Mouse (Mus musculus) forebrain, embryonic 11.5 days (tissue): ENCODE results near the gene Larp1. TPM values are rescaled to one million over a fixed set of nuclear protein-coding genes. Genes with fewer than 3 reads are reported as not detected.
A peak's percentile ranks its signal among the peaks of the same experiment; 100 is the strongest.

Experiments used
- ATAC-seq: fragments of 200-750 bp; cut with Nextera tagmentation; replicated peaks from 2 replicates; pipeline ENCODE4 v1.8.0; 2017; ENCODE audit warnings: moderate TSS enrichment; ENCODE audit not compliant: low FRiP score
- DNase-seq: peaks from one replicate; pipeline ENCODE4 v3.0.0-alpha.2; 2017; ENCODE audit warnings: low spot score
- H3K27ac ChIP-seq: fragments of 300-500 bp; sonication (generic); 2 replicates; pipeline ENCODE4 v1.5.1; 2014; ENCODE audit warnings: low read depth, low read length
- H3K27me3 ChIP-seq: fragments of 300-500 bp; sonication (generic); 2 replicates; pipeline ENCODE4 v1.6.1; 2014; ENCODE audit warnings: mild to moderate bottlenecking, low read length, mixed read lengths; ENCODE audit not compliant: control insufficient read depth, insufficient read depth
- H3K36me3 ChIP-seq: fragments of 300-500 bp; sonication (generic); 2 replicates; pipeline ENCODE4 v1.6.1; 2014; ENCODE audit warnings: mild to moderate bottlenecking, low read length, moderate library complexity, mixed read lengths; ENCODE audit not compliant: control insufficient read depth, insufficient read depth
- H3K4me1 ChIP-seq: fragments of 300-500 bp; sonication (generic); replicated peaks from 2 replicates; pipeline ENCODE4 v1.6.1; 2014; ENCODE audit warnings: low read length, mixed read lengths; ENCODE audit not compliant: control insufficient read depth, insufficient read depth
- H3K4me2 ChIP-seq: fragments of 300-500 bp; sonication (generic); 2 replicates; pipeline ENCODE4 v1.6.1; 2014; ENCODE audit warnings: low read depth, mild to moderate bottlenecking, low read length, moderate library complexity, mixed read lengths; ENCODE audit not compliant: severe bottlenecking
- H3K4me3 ChIP-seq: fragments of 300-500 bp; sonication (generic); 2 replicates; pipeline ENCODE4 v1.5.1; 2014; ENCODE audit warnings: low read depth, low read length
- H3K9ac ChIP-seq: fragments of 300-500 bp; sonication (generic); 2 replicates; pipeline ENCODE4 v1.6.1; 2014; ENCODE audit warnings: low read length
- H3K9me3 ChIP-seq: fragments of 300-500 bp; sonication (generic); 2 replicates; pipeline ENCODE4 v1.6.1; 2016; ENCODE audit warnings: low read length, mixed read lengths; ENCODE audit not compliant: control insufficient read depth
- WGBS: fragments of 180-500 bp; shearing (Covaris S2); extraction: QIAGEN DNeasy Blood & Tissue Kit; methylation state at CpG from one replicate; pipeline ENCODE4 v1.1.7; 2014; 5-methylcytosine and 5-hydroxymethylcytosine counted together
- polyA plus RNA-seq: library from polyadenylated mRNA; unstranded; fragments of >200 nt; fragmentation: Nextera tagmentation; extraction: Ambion mirVana; gene quantifications from 2 replicates; pipeline ENCODE4 v1.2.1, GENCODE M21; 2014

Gene Larp1
- polyA plus RNA-seq, 1 experiment from 2014 or later = 20.5 TPM

- no peaks in the 10 kb centered on the region for H3K9me3 ChIP-seq
- no peak overlapping the region for H3K4me2 ChIP-seq
- H3K27me3 ChIP-seq = no peaks in the 10 kb centered on the region
- no peak overlapping the region for H3K27ac ChIP-seq
- no peak overlapping the region for H3K9ac ChIP-seq
- ATAC-seq (no peak), DNase-seq (no peak)
- WGBS = 96% methylated on average over 6 of the region's 6 CpGs
- H3K4me3 ChIP-seq = no peak overlapping the region
- no peaks in the 10 kb centered on the region for H3K4me1 ChIP-seq
- no peaks in the 10 kb centered on the region for H3K36me3 ChIP-seq
These were observed 22.4 kb upstream of the Larp1 start for GRCm38 (mm10) chr11:57986456-57986855.

- no peaks in the 10 kb centered on the region for H3K27me3 ChIP-seq
- no peak overlapping the region for H3K4me2 ChIP-seq
- H3K9ac ChIP-seq = no peak overlapping the region
- no peaks in the 10 kb centered on the region for H3K36me3 ChIP-seq
- WGBS = 93% methylated on average over 7 of the region's 7 CpGs
- no peaks in the 10 kb centered on the region for H3K9me3 ChIP-seq
- DNase-seq (no peak), ATAC-seq (no peak)
- H3K4me3 ChIP-seq = no peak overlapping the region
- H3K4me1 ChIP-seq = no peaks in the 10 kb centered on the region
- no peak overlapping the region for H3K27ac ChIP-seq
These were observed 22.0 kb upstream of the Larp1 start for GRCm38 (mm10) chr11:57986861-57987260.

DNA sequence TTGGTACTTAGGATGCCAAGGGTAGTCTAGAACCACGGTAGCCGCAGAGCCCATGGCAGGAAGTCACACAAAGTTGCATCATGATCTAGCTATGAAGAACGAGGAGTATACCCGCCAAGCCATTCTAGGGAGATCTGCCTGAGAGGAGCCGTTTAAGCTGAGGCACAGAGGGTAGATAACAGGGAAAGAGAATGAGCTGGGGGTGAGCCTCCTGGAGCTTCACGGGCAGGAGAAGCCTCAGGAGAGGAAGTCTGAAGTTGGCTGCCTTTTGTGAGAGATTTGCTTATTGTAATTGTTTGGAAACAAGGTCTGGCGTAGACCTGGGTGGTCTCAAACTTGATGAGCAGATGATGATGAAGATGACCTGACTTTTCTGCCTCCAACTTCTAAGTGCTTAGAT is 10.7 kb upstream of the Larp1 start:
- no peak overlapping the region for H3K4me3 ChIP-seq
- no peak overlapping the region for H3K4me2 ChIP-seq
- ATAC-seq (no peak), DNase-seq (no peak)
- H3K27me3 ChIP-seq = no peaks in the 10 kb centered on the region
- no peaks in the 10 kb centered on the region for H3K9me3 ChIP-seq
- no peaks in the 10 kb centered on the region for H3K36me3 ChIP-seq
- 85% methylated on average over 7 of the region's 7 CpGs for WGBS
- H3K9ac ChIP-seq = no peak overlapping the region
- H3K4me1 ChIP-seq = 0 out of 2 replicates have a peak, but pooled peaks cover 1% of the 10 kb centered on the region
- H3K27ac ChIP-seq = no peak overlapping the region

DNA sequence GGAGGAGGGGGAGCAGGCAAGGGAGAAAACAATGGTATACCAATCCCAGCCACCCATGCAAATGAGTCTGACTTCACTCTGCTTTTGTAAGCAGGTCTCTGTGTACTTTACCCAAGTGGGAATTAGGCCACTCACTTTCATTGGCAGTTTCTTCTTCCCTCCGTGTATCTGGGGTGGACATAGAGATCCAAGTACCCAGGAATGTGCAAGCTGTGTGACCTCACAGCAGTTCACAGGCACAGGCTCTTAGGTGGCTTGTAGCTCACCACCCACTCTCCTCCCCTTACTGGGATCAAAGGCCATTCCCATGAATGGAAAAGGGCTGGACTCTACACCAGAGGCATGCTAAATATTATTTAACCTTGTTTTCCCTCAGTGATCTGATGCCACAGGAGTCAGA is 10.0 kb upstream of the Larp1 start:
- Histone ChIP-seq H3K9me3 (no peaks in the 10 kb centered on the region), H3K9ac (no peak overlapping the region), H3K27ac (no peak overlapping the region), H3K4me2 (no peak overlapping the region), H3K4me3 (no peak overlapping the region), H3K36me3 (no peaks in the 10 kb centered on the region), H3K4me1 (0 out of 2 replicates have a peak, but pooled peaks cover 1% of the 10 kb centered on the region), H3K27me3 (no peaks in the 10 kb centered on the region)
- WGBS = 7% methylated on average over 1 of the region's 1 CpGs
- DNase-seq (no peak), ATAC-seq (no peak)

GRCm38 (mm10) chr11:58003126-58003525 is 5.7 kb upstream of the Larp1 start:
- DNase-seq (no peak), ATAC-seq (no peak)
- Histone ChIP-seq H3K4me3 (no peak overlapping the region), H3K4me2 (no peak overlapping the region), H3K9ac (no peak overlapping the region), H3K9me3 (no peaks in the 10 kb centered on the region), H3K27ac (no peak overlapping the region), H3K27me3 (no peaks in the 10 kb centered on the region), H3K36me3 (no peaks in the 10 kb centered on the region), H3K4me1 (peaks cover 5% of the 10 kb centered on the region; the same call in 1 of the 2 replicates)
- 87% methylated on average over 8 of the region's 8 CpGs for WGBS

DNA sequence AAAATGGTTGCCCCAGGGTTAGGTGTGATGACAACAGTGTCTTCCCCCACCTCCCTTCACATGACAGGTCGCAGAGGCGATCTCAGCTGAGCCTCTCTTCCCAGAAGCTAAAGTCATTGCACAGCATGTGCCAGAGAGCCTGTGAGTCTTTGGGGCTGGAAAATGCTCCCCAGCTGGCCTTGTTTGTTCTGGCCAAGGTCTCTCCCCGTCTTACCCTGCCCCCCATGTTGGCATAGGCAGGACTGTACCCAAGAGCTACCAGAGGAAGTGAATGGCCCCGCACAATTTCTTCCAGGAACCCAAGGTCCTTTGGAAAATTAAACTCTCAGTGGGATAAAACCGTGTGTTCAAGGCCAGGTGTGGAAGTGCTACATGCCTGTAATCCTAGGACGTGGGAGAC is 5.1 kb upstream of the Larp1 start:
- ATAC-seq (no peak), DNase-seq (no peak)
- no peaks in the 10 kb centered on the region for H3K27me3 ChIP-seq
- H3K27ac ChIP-seq = no peak overlapping the region
- H3K9ac ChIP-seq = no peak overlapping the region
- H3K36me3 ChIP-seq = no peaks in the 10 kb centered on the region
- no peaks in the 10 kb centered on the region for H3K9me3 ChIP-seq
- 80% methylated on average over 6 of the region's 6 CpGs for WGBS
- H3K4me2 ChIP-seq = no peak overlapping the region
- peaks cover 7% of the 10 kb centered on the region; the same call in 1 of the 2 replicates for H3K4me1 ChIP-seq
- H3K4me3 ChIP-seq = no peak overlapping the region

DNA sequence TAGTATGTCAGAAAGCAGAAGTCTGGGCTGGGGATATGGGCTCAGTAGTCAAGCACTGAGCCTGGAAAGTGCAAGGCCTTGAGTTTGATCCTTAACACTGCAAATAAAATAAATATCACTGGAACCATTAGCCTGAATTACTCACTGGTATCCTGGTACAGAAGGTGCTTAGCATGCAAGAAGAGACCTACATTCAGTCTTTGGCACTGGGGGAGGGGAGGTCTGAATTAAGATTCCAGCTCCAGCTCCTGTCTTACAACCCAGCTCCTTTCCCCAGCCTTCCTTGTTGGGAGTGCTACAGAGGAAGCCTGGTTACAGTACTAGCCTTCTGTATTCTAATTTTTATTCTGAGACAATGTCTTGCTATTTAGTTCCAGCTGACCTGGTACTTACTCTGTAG is 3.8 kb upstream of the Larp1 start:
- no peaks in the 10 kb centered on the region for H3K27me3 ChIP-seq
- H3K4me1 ChIP-seq = peaks cover 5% of the 10 kb centered on the region; the same call in 1 of the 2 replicates
- H3K4me3 ChIP-seq = no peak overlapping the region
- H3K4me2 ChIP-seq = no peak overlapping the region
- H3K9ac ChIP-seq = no peak overlapping the region
- no peaks in the 10 kb centered on the region for H3K9me3 ChIP-seq
- ATAC-seq (no peak), DNase-seq (no peak)
- H3K36me3 ChIP-seq = no peaks in the 10 kb centered on the region
- no peak overlapping the region for H3K27ac ChIP-seq

DNA sequence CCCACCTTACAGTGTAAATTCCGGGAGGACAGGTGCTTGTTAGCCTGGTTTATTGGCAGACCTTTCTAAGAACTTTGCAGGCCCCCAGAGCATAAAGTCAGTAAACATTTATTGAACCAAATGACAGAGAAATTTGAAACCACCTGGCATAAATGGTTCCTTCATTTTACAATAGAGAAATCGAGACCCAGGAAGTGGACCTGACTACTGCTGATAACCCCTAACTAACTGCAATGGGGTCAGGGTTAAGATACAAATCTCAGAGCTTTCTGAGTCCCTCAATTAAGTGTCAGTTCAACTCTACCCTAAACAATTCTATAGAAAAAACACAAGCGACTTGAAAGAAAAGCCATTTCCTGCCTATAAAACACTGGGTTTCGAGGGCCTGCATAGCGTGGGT is 851 bp upstream of the Larp1 start:
- ATAC-seq (no peak), DNase-seq (no peak)
- Histone ChIP-seq H3K9me3 (no peaks in the 10 kb centered on the region), H3K4me3 (peak overlapping the region; percentile 98), H3K4me1 (peaks cover 9% of the 10 kb centered on the region; the same call in 1 of the 2 replicates), H3K27ac (no peak overlapping the region), H3K9ac (peak overlapping the region; percentile 76), H3K27me3 (no peaks in the 10 kb centered on the region), H3K36me3 (no peaks in the 10 kb centered on the region), H3K4me2 (peak overlapping the region; percentile 65)
- 20% methylated on average over 5 of the region's 5 CpGs for WGBS

DNA sequence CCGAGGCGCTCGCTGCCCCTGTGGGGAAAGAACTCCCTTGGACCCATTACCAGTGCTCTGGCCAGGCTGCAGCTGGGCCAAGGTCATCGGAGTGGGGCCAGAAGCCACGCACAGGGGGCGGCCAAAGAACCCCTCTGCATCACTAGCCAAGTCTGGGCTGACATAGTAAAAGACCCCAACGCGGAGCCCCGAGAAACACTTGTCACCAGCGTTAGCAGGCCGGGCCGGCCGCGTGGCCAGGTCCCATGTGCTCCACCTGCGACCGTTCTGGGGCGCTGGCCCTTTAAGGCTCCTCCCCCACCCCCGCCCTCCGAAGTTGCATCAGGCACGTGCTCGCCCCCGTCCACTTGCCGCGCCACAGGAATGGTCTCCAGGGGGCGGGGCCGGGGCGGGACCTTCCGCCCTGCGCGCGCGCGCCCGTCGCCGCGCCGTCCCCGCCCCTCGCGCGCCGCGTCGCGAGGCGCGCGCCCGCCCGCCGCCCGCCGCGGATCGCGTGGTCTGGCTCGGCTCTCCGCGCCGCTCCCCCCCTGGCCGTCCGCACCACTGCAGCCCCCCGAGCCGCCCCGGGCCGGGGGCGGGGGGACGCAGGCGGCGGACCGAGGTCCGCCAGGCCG is 320 bp upstream of the Larp1 start:
- DNase-seq (peak; percentile 96), ATAC-seq (peak; percentile 86)
- Histone ChIP-seq H3K36me3 (no peaks in the 10 kb centered on the region), H3K9ac (peak overlapping the region; percentile 89), H3K27ac (peak overlapping the region; percentile 64; the same call in 1 of the 2 replicates), H3K4me3 (peak overlapping the region; percentile 98), H3K4me2 (peak overlapping the region; percentile 85), H3K27me3 (no peaks in the 10 kb centered on the region), H3K9me3 (no peaks in the 10 kb centered on the region), H3K4me1 (peaks cover 9% of the 10 kb centered on the region; the same call in 1 of the 2 replicates)
- under 1% methylated on average over 33 of the region's 74 CpGs for WGBS
